Mouse (Mus musculus) MEL (cell line): ENCODE results near the gene Matn4. TPM values are rescaled to one million over a fixed set of nuclear protein-coding genes. Genes with fewer than 3 reads are reported as not detected.

Source experiments
- DNase-seq: peaks from one replicate; pipeline ENCODE4 v3.0.0; 2011; ENCODE audit warnings: low read depth, low spot score
- H3K27ac ChIP-seq: 2 replicates; pipeline ENCODE4 v1.5.1; 2012; ENCODE audit warnings: low read depth, mild to moderate bottlenecking, control low read depth, low read length, moderate library complexity; ENCODE audit not compliant: control insufficient read depth
- H3K27me3 ChIP-seq, 2 experiments: fragments of 150-350 bp in 1 of 2; sonication (generic) in 1 of 2; 2 replicates each; pipeline ENCODE4 v1.6.1; 2012; ENCODE audit warnings: low read length in 2 of 2, mild to moderate bottlenecking in 2 of 2, improper control_type of control experiment in 1 of 2, moderate library complexity in 1 of 2; ENCODE audit not compliant: insufficient read depth in 2 of 2, control insufficient read depth in 1 of 2
- H3K36me3 ChIP-seq, 2 experiments: 2 replicates each; pipeline ENCODE4 v1.6.1; 2012 to 2014; ENCODE audit warnings: low read length in 2 of 2, improper control_type of control experiment in 1 of 2, inconsistent platforms in 1 of 2, mild to moderate bottlenecking in 1 of 2; ENCODE audit not compliant: insufficient read depth in 2 of 2, control insufficient read depth in 1 of 2
- H3K4me1 ChIP-seq, 2 experiments: fragments of 150-350 bp in 1 of 2; sonication (generic) in 1 of 2; 2 replicates each; pipeline ENCODE4 v1.6.1; 2012; ENCODE audit warnings: low read length in 2 of 2, improper control_type of control experiment in 1 of 2, mild to moderate bottlenecking in 1 of 2; ENCODE audit not compliant: insufficient read depth in 2 of 2, control insufficient read depth in 1 of 2
- H3K4me3 ChIP-seq, 2 experiments: fragments of 150-350 bp in 1 of 2; sonication (generic) in 1 of 2; 2 replicates each; pipeline ENCODE4 v1.5.1; 2012; ENCODE audit warnings: low read depth in 2 of 2, low read length in 2 of 2, mild to moderate bottlenecking in 2 of 2, moderate library complexity in 2 of 2, control low read depth in 1 of 2, improper control_type of control experiment in 1 of 2; ENCODE audit not compliant: control insufficient read depth in 1 of 2, insufficient read depth in 1 of 2
- H3K79me2 ChIP-seq: 2 replicates; pipeline ENCODE4 v1.6.1; 2012; ENCODE audit warnings: mild to moderate bottlenecking, low read length, moderate library complexity; ENCODE audit not compliant: control insufficient read depth, poor library complexity, insufficient read depth
- H3K9ac ChIP-seq: 2 replicates; pipeline ENCODE4 v1.6.1; 2012; ENCODE audit warnings: low read depth, mild to moderate bottlenecking, control low read depth, low read length, moderate library complexity; ENCODE audit not compliant: control insufficient read depth, poor library complexity, severe bottlenecking
- H3K9me3 ChIP-seq: fragments of 150-350 bp; sonication (generic); replicated peaks from 2 replicates; pipeline ENCODE4 v1.6.1; 2012; ENCODE audit warnings: mild to moderate bottlenecking, low read length, improper control_type of control experiment, moderate library complexity; ENCODE audit not compliant: insufficient read depth
- BHLHE40 ChIP-seq: IDR thresholded peaks from 2 replicates; pipeline ENCODE4 v1.6.1; 2012; ENCODE audit warnings: low read depth, mild to moderate bottlenecking, inconsistent platforms, low read length, improper control_type of control experiment, borderline replicate concordance
- CHD1 ChIP-seq: IDR thresholded peaks from 2 replicates; pipeline ENCODE4 v1.6.1; 2012; ENCODE audit warnings: low read depth, mild to moderate bottlenecking, inconsistent platforms, low read length, improper control_type of control experiment
- CTCF ChIP-seq, 3 experiments: IDR thresholded peaks in 2 of 3; conservative IDR thresholded peaks in 1 of 3; 2 replicates each; pipeline ENCODE4 v1.5.1; 2011 to 2012; ENCODE audit warnings: low read length in 3 of 3, low read depth in 2 of 3, mild to moderate bottlenecking in 2 of 3, improper control_type of control experiment in 1 of 3, inconsistent platforms in 1 of 3, mixed read lengths in 1 of 3, moderate library complexity in 1 of 3; ENCODE audit not compliant: control insufficient read depth in 1 of 3, insufficient read depth in 1 of 3, poor library complexity in 1 of 3, severe bottlenecking in 1 of 3
- E2F4 ChIP-seq: IDR thresholded peaks from 2 replicates; pipeline ENCODE4 v1.6.1; 2011; ENCODE audit warnings: low read depth, low read length, improper control_type of control experiment, borderline replicate concordance
- ELF1 ChIP-seq: IDR thresholded peaks from 2 replicates; pipeline ENCODE4 v1.6.1; 2014; ENCODE audit warnings: low read depth, mild to moderate bottlenecking, inconsistent platforms, low read length, improper control_type of control experiment, moderate library complexity
- EP300 ChIP-seq, 2 experiments: IDR thresholded peaks; 2 replicates each; pipeline ENCODE4 v1.6.1; 2011; ENCODE audit warnings: improper control_type of control experiment in 2 of 2, low read length in 2 of 2, low read depth in 1 of 2, mild to moderate bottlenecking in 1 of 2
- GATA1 ChIP-seq: IDR thresholded peaks from 2 replicates; pipeline ENCODE4 v1.6.1; 2011; ENCODE audit warnings: low read depth, low read length, improper control_type of control experiment
- HCFC1 ChIP-seq: IDR thresholded peaks from 2 replicates; pipeline ENCODE4 v1.6.1; 2012; ENCODE audit warnings: low read depth, mild to moderate bottlenecking, inconsistent platforms, low read length, improper control_type of control experiment, moderate library complexity
- JUND ChIP-seq: IDR thresholded peaks from 2 replicates; pipeline ENCODE4 v1.6.1; 2011; ENCODE audit warnings: low read depth, mild to moderate bottlenecking, improper control_type of control experiment, low read length
- KAT2A ChIP-seq: conservative IDR thresholded peaks from 2 replicates; pipeline ENCODE4 v1.6.1; 2012; ENCODE audit warnings: low read depth, low read length, improper control_type of control experiment, inconsistent platforms
- MAX ChIP-seq: IDR thresholded peaks from 2 replicates; pipeline ENCODE4 v1.6.1; 2011; ENCODE audit warnings: low read length, improper control_type of control experiment
- MAZ ChIP-seq: IDR thresholded peaks from 2 replicates; pipeline ENCODE4 v1.6.1; 2012; ENCODE audit warnings: low read depth, mild to moderate bottlenecking, inconsistent platforms, low read length, improper control_type of control experiment
- MXI1 ChIP-seq: IDR thresholded peaks from 2 replicates; pipeline ENCODE4 v1.6.1; 2011; ENCODE audit warnings: mild to moderate bottlenecking, low read depth, low read length, improper control_type of control experiment
- MYB ChIP-seq: IDR thresholded peaks from 2 replicates; pipeline ENCODE4 v1.6.1; 2011; ENCODE audit warnings: mild to moderate bottlenecking, low read depth, low read length, improper control_type of control experiment
- MYC ChIP-seq: IDR thresholded peaks from 2 replicates; pipeline ENCODE4 v1.6.1; 2011; ENCODE audit warnings: low read depth, mild to moderate bottlenecking, low read length, improper control_type of control experiment, moderate library complexity
- NELFE ChIP-seq: IDR thresholded peaks from 2 replicates; pipeline ENCODE4 v1.6.1; 2011; ENCODE audit warnings: low read depth, low read length, improper control_type of control experiment
- NRF1 ChIP-seq: IDR thresholded peaks from 2 replicates; pipeline ENCODE4 v1.6.1; 2014; ENCODE audit warnings: low read depth, mild to moderate bottlenecking, inconsistent platforms, low read length, improper control_type of control experiment, moderate library complexity; ENCODE audit not compliant: poor library complexity, insufficient read depth, severe bottlenecking
- SIN3A ChIP-seq: IDR thresholded peaks from 2 replicates; pipeline ENCODE4 v1.6.1; 2012; ENCODE audit warnings: low read length, improper control_type of control experiment, inconsistent platforms
- TAL1 ChIP-seq: IDR thresholded peaks from 2 replicates; pipeline ENCODE4 v1.6.1; 2012; ENCODE audit warnings: mild to moderate bottlenecking, inconsistent platforms, low read length, moderate library complexity, mixed read lengths
- TBP ChIP-seq: IDR thresholded peaks from 2 replicates; pipeline ENCODE4 v1.8.0; 2011; ENCODE audit warnings: low read depth, low read length, improper control_type of control experiment
- USF1 ChIP-seq: IDR thresholded peaks from 2 replicates; pipeline ENCODE4 v1.6.1; 2014; ENCODE audit warnings: low read depth, mild to moderate bottlenecking, inconsistent platforms, low read length, improper control_type of control experiment, moderate library complexity
- USF2 ChIP-seq, 2 experiments: IDR thresholded peaks; 2 replicates each; pipeline ENCODE4 v1.6.1; 2011 to 2012; ENCODE audit warnings: improper control_type of control experiment in 2 of 2, low read length in 2 of 2, borderline replicate concordance in 1 of 2, inconsistent platforms in 1 of 2, low read depth in 1 of 2, mild to moderate bottlenecking in 1 of 2; ENCODE audit not compliant: insufficient read depth in 1 of 2
- ZC3H11A ChIP-seq: IDR thresholded peaks from 2 replicates; pipeline ENCODE4 v1.6.1; 2012; ENCODE audit warnings: low read depth, mild to moderate bottlenecking, inconsistent platforms, low read length, improper control_type of control experiment
- ZKSCAN1 ChIP-seq: IDR thresholded peaks from 2 replicates; pipeline ENCODE4 v1.6.1; 2012; ENCODE audit warnings: low read depth, mild to moderate bottlenecking, inconsistent platforms, low read length, improper control_type of control experiment, moderate library complexity
- ZNF384 ChIP-seq: IDR thresholded peaks from 2 replicates; pipeline ENCODE4 v1.6.1; 2012; ENCODE audit warnings: low read depth, mild to moderate bottlenecking, inconsistent platforms, low read length, improper control_type of control experiment
- polyA plus RNA-seq, 2 experiments: library from polyadenylated mRNA; stranded (reverse) in 1 of 2; unstranded in 1 of 2; fragments of >175 nt in 1 of 2; fragments of >200 nt in 1 of 2; gene quantifications; 2 replicates each; pipeline versions ENCODE4 v1.2.1 to v1.2.4; 2012; ENCODE audit warnings: low replicate concordance in 2 of 2, low read depth in 1 of 2; ENCODE audit not compliant: insufficient read length in 2 of 2, insufficient read depth in 1 of 2, missing spikeins in 1 of 2
- total RNA-seq: library from RNA; depleted of rRNA; stranded (reverse); fragments of 300-350 nt; gene quantifications from 2 replicates; pipeline ENCODE4 v1.2.3, GENCODE M21; 2012

The Matn4 gene
- total and polyA plus RNA-seq, 3 experiments: not detected

- H3K36me3 ChIP-seq: no peaks in the 10 kb centered on the region
- no peak for DNase-seq
- no peak for TF ChIP-seq TAL1
- TF ChIP-seq ELF1: no peak
- no peak for TF ChIP-seq E2F4
- no peak for TF ChIP-seq BHLHE40
- TF ChIP-seq NRF1: no peak
- no peak for TF ChIP-seq MYC
- TF ChIP-seq MAZ: no peak
- TF ChIP-seq EP300 (IDR thresholded peaks at IDR 0.05; ENCODE audit: low read depth in 1 of 2, low read length in 2 of 2): no peak
- no peak for TF ChIP-seq JUND
- TF ChIP-seq HCFC1: no peak
- TF ChIP-seq ZKSCAN1: no peak
- TF ChIP-seq ZC3H11A: no peak
- TF ChIP-seq USF1: no peak
- TF ChIP-seq KAT2A: no peak
- no peak for TF ChIP-seq NELFE
- TF ChIP-seq GATA1: no peak
- TF ChIP-seq USF2 (IDR thresholded peaks at IDR 0.05; ENCODE audit: borderline replicate concordance in 1 of 2, insufficient read depth in 1 of 2, low read depth in 1 of 2, low read length in 2 of 2): no peak
- no peak overlapping the region for H3K9ac ChIP-seq
- no peak overlapping the region for H3K4me3 ChIP-seq
- H3K27ac ChIP-seq: no peak overlapping the region
- no peaks in the 10 kb centered on the region for H3K79me2 ChIP-seq
- no peaks in the 10 kb centered on the region; a peak in 1 of 4 replicates for H3K27me3 ChIP-seq
- no peaks in the 10 kb centered on the region for H3K9me3 ChIP-seq
- no peaks in the 10 kb centered on the region for H3K4me1 ChIP-seq
Observed at GRCm38 (mm10) chr2:164414581-164414980, 9.6 kb upstream of the Matn4 start.

GRCm38 (mm10) chr2:164414167-164414566, 9.2 kb upstream of the Matn4 start:
- no peaks in the 10 kb centered on the region for H3K9me3 ChIP-seq
- H3K4me3 ChIP-seq: no peak overlapping the region
- no peak for TF ChIP-seq GATA1
- TF ChIP-seq ZKSCAN1: no peak
- TF ChIP-seq MAX: no peak
- no peak for TF ChIP-seq E2F4
- TF ChIP-seq KAT2A: no peak
- TF ChIP-seq MXI1: no peak
- TF ChIP-seq TBP: no peak
- no peak for TF ChIP-seq CHD1
- TF ChIP-seq MYB: no peak
- TF ChIP-seq TAL1: no peak
- no peak for TF ChIP-seq CTCF (IDR thresholded peaks at IDR 0.05 in 2 of 3, conservative IDR thresholded peaks at IDR 0.05 in 1 of 3; ENCODE audit: control insufficient read depth in 1 of 3, insufficient read depth in 1 of 3, low read depth in 2 of 3, low read length in 3 of 3, poor library complexity in 1 of 3, severe bottlenecking in 1 of 3)
- TF ChIP-seq EP300 (IDR thresholded peaks at IDR 0.05; ENCODE audit: low read depth in 1 of 2, low read length in 2 of 2): no peak
- no peak for TF ChIP-seq BHLHE40
- TF ChIP-seq SIN3A: no peak
- no peak for TF ChIP-seq ZNF384
- no peak for TF ChIP-seq ZC3H11A
- no peak for TF ChIP-seq JUND
- no peak for DNase-seq
- no peak overlapping the region for H3K9ac ChIP-seq
- H3K4me1 ChIP-seq: peaks cover 0 to under 1% of the 10 kb centered on the region in 2 experiments; a peak in 1 of 4 replicates
- H3K36me3 ChIP-seq: no peaks in the 10 kb centered on the region
- H3K79me2 ChIP-seq: no peaks in the 10 kb centered on the region
- H3K27ac ChIP-seq: no peak overlapping the region
- H3K27me3 ChIP-seq: no peaks in the 10 kb centered on the region; a peak in 1 of 4 replicates
